Mouse (Mus musculus): ENCODE measurements around the gene Farsb. TPM values are rescaled to one million over a fixed set of nuclear protein-coding genes. Genes with fewer than 3 reads are reported as not detected.

Farsb gene
- polyA plus RNA-seq, 1 experiment from 2014 or later: 122 TPM

DNA sequence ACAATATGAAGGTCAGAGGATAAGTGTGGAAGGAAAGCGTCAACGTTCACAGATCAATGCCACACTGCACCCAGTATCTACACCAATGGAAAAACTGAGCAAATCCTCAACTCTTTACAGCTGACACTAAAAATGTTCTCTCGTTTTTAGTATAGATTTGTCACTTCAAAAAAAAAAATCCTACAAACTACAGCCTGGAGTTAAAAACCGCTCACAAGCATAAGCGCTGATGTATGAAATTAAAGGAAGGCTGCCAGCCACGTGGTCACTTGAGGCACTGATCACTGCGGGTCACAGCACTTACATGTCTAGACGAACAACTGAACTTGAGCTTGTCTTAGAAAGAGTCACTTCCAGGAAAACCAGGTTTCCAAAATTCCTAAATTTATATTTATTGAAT is 34.8 kb downstream of the Farsb start:
- no peak for ATAC-seq (ENCODE audit: low read depth)
- no peak for DNase-seq (ENCODE audit: low spot score)
- no peak overlapping the region for H3K4me3 ChIP-seq (ENCODE audit: low read depth, low read length)
- WGBS: 79% methylated on average over 8 of the region's 8 CpGs
- H3K27ac ChIP-seq (replicated peaks; ENCODE audit: low read depth, low read length): no peak overlapping the region
- no peaks in the 10 kb centered on the region for H3K27me3 ChIP-seq (replicated peaks; ENCODE audit: control insufficient read depth, insufficient read depth, low read length)
- no peaks in the 10 kb centered on the region for H3K9me3 ChIP-seq (ENCODE audit: control insufficient read depth, low read length)
- no peak overlapping the region for H3K9ac ChIP-seq (ENCODE audit: low read depth, low read length)
- peaks cover 75% of the 10 kb centered on the region for H3K36me3 ChIP-seq (ENCODE audit: control insufficient read depth, insufficient read depth, low read length)
- H3K4me1 ChIP-seq (ENCODE audit: control insufficient read depth, insufficient read depth, low read length): no peaks in the 10 kb centered on the region; the same call in 1 of the 2 replicates
- H3K4me2 ChIP-seq (ENCODE audit: low read depth, low read length): no peak overlapping the region

- H3K36me3 ChIP-seq (ENCODE audit: control insufficient read depth, insufficient read depth, low read length): peaks cover 63% of the 10 kb centered on the region
- peaks cover 9% of the 10 kb centered on the region for H3K4me1 ChIP-seq (ENCODE audit: control insufficient read depth, insufficient read depth, low read length)
- 89% methylated on average over 6 of the region's 6 CpGs for WGBS
- H3K9ac ChIP-seq (ENCODE audit: low read depth, low read length): no peak overlapping the region
- H3K4me3 ChIP-seq (ENCODE audit: low read depth, low read length): no peak overlapping the region
- no peaks in the 10 kb centered on the region for H3K27me3 ChIP-seq (replicated peaks; ENCODE audit: control insufficient read depth, insufficient read depth, low read length)
- ATAC-seq (ENCODE audit: low read depth) (no peak), DNase-seq (ENCODE audit: low spot score) (no peak)
- H3K9me3 ChIP-seq (ENCODE audit: control insufficient read depth, low read length): no peaks in the 10 kb centered on the region
- H3K27ac ChIP-seq (replicated peaks; ENCODE audit: low read depth, low read length): no peak overlapping the region
- no peak overlapping the region for H3K4me2 ChIP-seq (ENCODE audit: low read depth, low read length)
Measured at GRCm38 (mm10) chr1:78452544-78452943, 36.2 kb downstream of the Farsb start.

GRCm38 (mm10) chr1:78451070-78451854 is 37.4 kb downstream of the Farsb start:
- H3K9ac ChIP-seq (ENCODE audit: low read depth, low read length): no peak overlapping the region; the same call in 1 of the 2 replicates
- H3K27me3 ChIP-seq (replicated peaks; ENCODE audit: control insufficient read depth, insufficient read depth, low read length): no peaks in the 10 kb centered on the region
- no peak overlapping the region for H3K4me3 ChIP-seq (ENCODE audit: low read depth, low read length)
- WGBS: 69% methylated on average over 12 of the region's 12 CpGs
- ATAC-seq (ENCODE audit: low read depth): no peak
- no peak overlapping the region for H3K27ac ChIP-seq (replicated peaks; ENCODE audit: low read depth, low read length)
- H3K4me1 ChIP-seq (ENCODE audit: control insufficient read depth, insufficient read depth, low read length): peaks cover 11% of the 10 kb centered on the region
- no peak for DNase-seq (ENCODE audit: low spot score)
- H3K9me3 ChIP-seq (ENCODE audit: control insufficient read depth, low read length): no peaks in the 10 kb centered on the region
- no peak overlapping the region for H3K4me2 ChIP-seq (ENCODE audit: low read depth, low read length)
- peaks cover 51% of the 10 kb centered on the region for H3K36me3 ChIP-seq (ENCODE audit: control insufficient read depth, insufficient read depth, low read length)

- peaks cover 56% of the 10 kb centered on the region for H3K36me3 ChIP-seq (ENCODE audit: control insufficient read depth, insufficient read depth, low read length)
- WGBS: 40% methylated on average over 1 of the region's 1 CpGs
- DNase-seq (ENCODE audit: low spot score): peak; percentile 81
Measured at GRCm38 (mm10) chr1:78448091-78448490, 40.6 kb downstream of the Farsb start.

DNA sequence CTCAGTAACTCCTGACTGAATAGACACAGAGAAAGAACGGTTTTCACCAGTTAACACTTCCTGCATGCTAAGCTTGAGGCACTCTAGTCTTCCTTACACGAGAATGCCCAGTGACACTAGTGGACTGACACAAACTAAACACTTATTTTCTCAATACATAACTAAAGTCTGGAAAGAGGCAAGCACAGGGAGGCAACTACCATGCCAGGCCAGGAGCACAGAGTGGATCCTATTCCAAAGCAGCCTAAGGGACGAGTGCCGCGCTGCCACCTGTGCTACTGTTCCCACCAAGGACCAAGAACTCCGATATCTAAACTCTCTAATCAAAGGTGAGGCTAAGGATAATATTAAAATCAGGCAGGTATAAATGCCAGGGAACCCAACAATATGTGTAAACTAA is 42.0 kb downstream of the Farsb start:
- Histone ChIP-seq H3K27me3 (replicated peaks; ENCODE audit: control insufficient read depth, insufficient read depth, low read length) (no peaks in the 10 kb centered on the region), H3K4me3 (ENCODE audit: low read depth, low read length) (no peak overlapping the region), H3K4me2 (ENCODE audit: low read depth, low read length) (no peak overlapping the region), H3K36me3 (ENCODE audit: control insufficient read depth, insufficient read depth, low read length) (peaks cover 55% of the 10 kb centered on the region), H3K27ac (replicated peaks; ENCODE audit: low read depth, low read length) (no peak overlapping the region), H3K4me1 (ENCODE audit: control insufficient read depth, insufficient read depth, low read length) (peaks cover 11% of the 10 kb centered on the region), H3K9me3 (ENCODE audit: control insufficient read depth, low read length) (no peaks in the 10 kb centered on the region), H3K9ac (ENCODE audit: low read depth, low read length) (no peak overlapping the region)
- no peak for ATAC-seq (ENCODE audit: low read depth)
- DNase-seq (ENCODE audit: low spot score): no peak
- 84% methylated on average over 6 of the region's 6 CpGs for WGBS

More at GRCm38 (mm10) chr1:78448091-78448490, 40.6 kb downstream of the Farsb start:
- Histone ChIP-seq H3K9ac (ENCODE audit: low read depth, low read length) (no peak overlapping the region), H3K4me3 (ENCODE audit: low read depth, low read length) (no peak overlapping the region), H3K4me1 (ENCODE audit: control insufficient read depth, insufficient read depth, low read length) (peaks cover 11% of the 10 kb centered on the region), H3K27ac (replicated peaks; ENCODE audit: low read depth, low read length) (peak overlapping the region; percentile 30), H3K9me3 (ENCODE audit: control insufficient read depth, low read length) (no peaks in the 10 kb centered on the region), H3K4me2 (ENCODE audit: low read depth, low read length) (no peak overlapping the region), H3K27me3 (replicated peaks; ENCODE audit: control insufficient read depth, insufficient read depth, low read length) (no peaks in the 10 kb centered on the region)
- ATAC-seq (ENCODE audit: low read depth): peak; percentile 82

DNA sequence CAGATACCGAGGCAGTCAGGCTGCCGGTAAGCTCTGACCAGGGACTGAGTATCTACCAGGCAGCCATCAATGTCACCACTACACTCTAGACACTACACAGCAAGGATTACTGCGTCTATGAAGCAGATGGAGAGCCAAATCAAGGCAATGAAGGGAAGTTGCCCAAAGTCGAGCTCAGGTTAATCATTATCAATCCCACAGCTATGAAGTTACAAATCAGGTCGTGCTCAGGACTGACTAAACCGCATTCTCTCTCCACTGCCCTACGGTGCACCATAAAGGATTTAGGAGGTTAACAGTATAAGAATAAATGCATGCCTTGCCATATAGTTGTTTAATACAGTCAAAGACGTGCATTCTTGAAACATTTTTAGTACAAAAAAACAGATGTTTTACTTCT is 42.5 kb downstream of the Farsb start:
- WGBS: 76% methylated on average over 8 of the region's 8 CpGs
- ATAC-seq (ENCODE audit: low read depth) (no peak), DNase-seq (ENCODE audit: low spot score) (no peak)
- Histone ChIP-seq H3K27me3 (replicated peaks; ENCODE audit: control insufficient read depth, insufficient read depth, low read length) (no peaks in the 10 kb centered on the region), H3K4me2 (ENCODE audit: low read depth, low read length) (no peak overlapping the region), H3K27ac (replicated peaks; ENCODE audit: low read depth, low read length) (no peak overlapping the region), H3K9me3 (ENCODE audit: control insufficient read depth, low read length) (no peaks in the 10 kb centered on the region), H3K4me3 (ENCODE audit: low read depth, low read length) (no peak overlapping the region), H3K9ac (ENCODE audit: low read depth, low read length) (no peak overlapping the region), H3K36me3 (ENCODE audit: control insufficient read depth, insufficient read depth, low read length) (peaks cover 55% of the 10 kb centered on the region), H3K4me1 (ENCODE audit: control insufficient read depth, insufficient read depth, low read length) (peaks cover 11% of the 10 kb centered on the region)

DNA sequence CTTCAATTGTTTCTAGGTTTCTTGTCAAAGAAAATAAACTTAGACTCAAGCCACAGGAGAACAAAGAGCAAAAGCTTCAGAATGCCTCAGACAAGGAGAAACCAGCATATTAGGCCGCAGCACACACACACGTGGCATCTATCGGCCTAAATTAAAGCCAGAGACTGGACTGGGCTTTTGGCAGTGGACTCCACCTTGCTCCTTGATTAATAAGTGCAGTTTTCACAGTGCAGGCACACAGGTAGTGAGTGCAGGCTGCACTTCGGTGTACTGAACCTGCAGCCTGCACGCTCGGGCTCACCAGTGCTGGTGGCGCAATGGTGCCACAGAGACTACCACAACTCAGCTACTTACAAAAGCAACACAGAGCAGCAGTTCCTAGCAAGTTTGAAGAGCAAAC is 45.6 kb downstream of the Farsb start:
- Histone ChIP-seq H3K4me2 (ENCODE audit: low read depth, low read length) (no peak overlapping the region), H3K4me1 (ENCODE audit: control insufficient read depth, insufficient read depth, low read length) (peaks cover 10% of the 10 kb centered on the region), H3K4me3 (ENCODE audit: low read depth, low read length) (no peak overlapping the region), H3K9ac (ENCODE audit: low read depth, low read length) (no peak overlapping the region), H3K27ac (replicated peaks; ENCODE audit: low read depth, low read length) (no peak overlapping the region), H3K27me3 (replicated peaks; ENCODE audit: control insufficient read depth, insufficient read depth, low read length) (no peaks in the 10 kb centered on the region), H3K36me3 (ENCODE audit: control insufficient read depth, insufficient read depth, low read length) (peaks cover 58% of the 10 kb centered on the region), H3K9me3 (ENCODE audit: control insufficient read depth, low read length) (no peaks in the 10 kb centered on the region)
- ATAC-seq (ENCODE audit: low read depth): no peak
- 62% methylated on average over 7 of the region's 7 CpGs for WGBS
- no peak for DNase-seq (ENCODE audit: low spot score)

- no peak overlapping the region for H3K9ac ChIP-seq (ENCODE audit: low read depth, low read length)
- ATAC-seq (ENCODE audit: low read depth) (no peak), DNase-seq (ENCODE audit: low spot score) (no peak)
- WGBS: 79% methylated on average over 8 of the region's 8 CpGs
- no peak overlapping the region for H3K4me3 ChIP-seq (ENCODE audit: low read depth, low read length)
- no peaks in the 10 kb centered on the region for H3K27me3 ChIP-seq (replicated peaks; ENCODE audit: control insufficient read depth, insufficient read depth, low read length)
- peaks cover 54% of the 10 kb centered on the region for H3K36me3 ChIP-seq (ENCODE audit: control insufficient read depth, insufficient read depth, low read length)
- H3K27ac ChIP-seq (replicated peaks; ENCODE audit: low read depth, low read length): peak overlapping the region; percentile 33
- no peak overlapping the region for H3K4me2 ChIP-seq (ENCODE audit: low read depth, low read length)
- no peaks in the 10 kb centered on the region for H3K9me3 ChIP-seq (ENCODE audit: control insufficient read depth, low read length)
- H3K4me1 ChIP-seq (ENCODE audit: control insufficient read depth, insufficient read depth, low read length): peaks cover 3% of the 10 kb centered on the region; the same call in 1 of the 2 replicates
Measured at GRCm38 (mm10) chr1:78440716-78441115, 48.0 kb downstream of the Farsb start.

DNA sequence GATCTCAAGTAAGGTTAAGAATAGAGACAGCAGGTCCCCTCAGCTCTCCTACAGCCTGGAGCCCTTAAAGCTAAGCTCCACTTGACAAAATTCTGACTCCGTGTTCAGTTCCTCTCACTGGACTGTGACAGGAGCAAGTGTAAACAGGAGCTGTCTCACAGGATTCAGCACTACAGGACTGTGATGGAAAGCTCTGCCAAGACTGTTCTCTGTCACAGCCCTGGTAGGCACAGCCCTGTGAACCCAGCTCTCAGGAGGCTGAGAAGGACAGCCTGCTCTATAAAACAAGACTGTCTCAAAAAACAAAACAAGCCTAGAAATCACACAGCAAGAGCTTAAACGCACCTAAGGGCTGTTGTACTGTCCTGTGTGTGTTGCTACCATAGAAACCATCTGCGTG is 51.5 kb downstream of the Farsb start:
- Histone ChIP-seq H3K36me3 (ENCODE audit: control insufficient read depth, insufficient read depth, low read length) (peaks cover 28% of the 10 kb centered on the region), H3K9me3 (ENCODE audit: control insufficient read depth, low read length) (no peaks in the 10 kb centered on the region), H3K4me2 (ENCODE audit: low read depth, low read length) (no peak overlapping the region), H3K4me1 (ENCODE audit: control insufficient read depth, insufficient read depth, low read length) (peaks cover 3% of the 10 kb centered on the region; the same call in 1 of the 2 replicates), H3K27me3 (replicated peaks; ENCODE audit: control insufficient read depth, insufficient read depth, low read length) (no peaks in the 10 kb centered on the region), H3K4me3 (ENCODE audit: low read depth, low read length) (no peak overlapping the region), H3K9ac (ENCODE audit: low read depth, low read length) (no peak overlapping the region), H3K27ac (replicated peaks; ENCODE audit: low read depth, low read length) (no peak overlapping the region)
- 72% methylated on average over 3 of the region's 3 CpGs for WGBS
- DNase-seq (ENCODE audit: low spot score): no peak
- no peak for ATAC-seq (ENCODE audit: low read depth)
